Mouse (Mus musculus) kidney, adult 2 months (tissue): Measurements from ENCODE around the gene Disc1. TPM values are rescaled to one million over a fixed set of nuclear protein-coding genes. Genes with fewer than 3 reads are reported as not detected.

Experiments used
- DNase-seq: peaks from one replicate; pipeline ENCODE4 v3.0.0; 2021
- H3K27ac ChIP-seq: fragments of 200-500 bp; 2 replicates; pipeline ENCODE4 v1.5.1; 2012; ENCODE audit warnings: low read depth, low read length, control low read depth, inconsistent platforms; ENCODE audit not compliant: insufficient read depth
- H3K27me3 ChIP-seq: fragments of 200-500 bp; replicated peaks from 2 replicates; pipeline ENCODE4 v1.6.1; 2012; ENCODE audit warnings: mild to moderate bottlenecking, moderate library complexity, low read length, inconsistent platforms; ENCODE audit not compliant: control insufficient read depth, insufficient read depth
- H3K36me3 ChIP-seq: fragments of 200-500 bp; 2 replicates; pipeline ENCODE4 v1.6.1; 2012; ENCODE audit warnings: mild to moderate bottlenecking, moderate library complexity, low read length, inconsistent platforms; ENCODE audit not compliant: control insufficient read depth, insufficient read depth
- H3K4me1 ChIP-seq: fragments of 200-500 bp; 2 replicates; pipeline ENCODE4 v1.6.1; 2011; ENCODE audit warnings: low read length; ENCODE audit not compliant: control insufficient read depth, insufficient read depth
- H3K4me3 ChIP-seq: fragments of 200-500 bp; 2 replicates; pipeline ENCODE4 v1.5.1; 2011; ENCODE audit warnings: mild to moderate bottlenecking, low read depth, low read length, control low read depth; ENCODE audit not compliant: insufficient read depth
- CTCF ChIP-seq: fragments of 200-500 bp; conservative IDR thresholded peaks from 2 replicates; pipeline ENCODE4 v1.5.1; 2011; ENCODE audit warnings: low read depth, mild to moderate bottlenecking, control low read depth, low read length, moderate library complexity, mixed read lengths; ENCODE audit not compliant: insufficient read depth, insufficient read length
- POLR2A ChIP-seq: fragments of 200-500 bp; IDR thresholded peaks from one replicate; pipeline ENCODE4 v1.6.1; 2011; ENCODE audit warnings: low read depth, low read length, control low read depth
- WGBS: fragments of 180-500 bp; shearing (Covaris S2); methylation state at CpG from one replicate; pipeline ENCODE4 v1.1.7; 2018; 5-methylcytosine and 5-hydroxymethylcytosine counted together
- polyA plus RNA-seq: library from polyadenylated mRNA; depleted of rRNA; stranded (reverse); fragments of >200 nt; gene quantifications from 2 replicates; pipeline ENCODE4 v1.2.3, GENCODE M21; 2012

Gene Disc1
- polyA plus RNA-seq, 1 experiment, result 0.58 TPM

DNA sequence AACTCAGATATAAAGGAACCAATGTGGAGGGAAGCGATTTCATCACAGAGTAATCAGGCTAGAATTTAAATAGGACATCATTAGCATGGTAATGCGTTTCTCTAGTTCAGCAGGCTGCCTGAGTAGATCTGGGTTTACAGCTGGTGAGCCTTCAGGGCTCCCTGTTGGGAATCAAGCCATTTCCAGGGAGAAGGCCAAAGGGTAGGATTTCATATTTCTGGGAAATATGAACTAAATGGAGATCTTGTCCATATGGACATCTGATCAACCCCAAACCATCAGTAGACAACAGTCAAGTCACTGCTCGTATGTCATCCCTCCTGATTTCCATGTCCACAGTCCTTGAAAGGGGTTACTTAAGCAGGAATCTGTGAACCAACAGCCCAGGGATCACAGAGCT is 115.6 kb downstream of the Disc1 start:
- H3K36me3 ChIP-seq, result no peaks in the 10 kb centered on the region
- 67% methylated on average over 3 of the region's 3 CpGs for WGBS
- H3K4me3 ChIP-seq, result no peak overlapping the region
- TF ChIP-seq CTCF, result no peak
- TF ChIP-seq POLR2A, result no peak
- DNase-seq, result no peak
- H3K27ac ChIP-seq, result no peak overlapping the region
- no peaks in the 10 kb centered on the region for H3K4me1 ChIP-seq
- no peaks in the 10 kb centered on the region for H3K27me3 ChIP-seq

DNA sequence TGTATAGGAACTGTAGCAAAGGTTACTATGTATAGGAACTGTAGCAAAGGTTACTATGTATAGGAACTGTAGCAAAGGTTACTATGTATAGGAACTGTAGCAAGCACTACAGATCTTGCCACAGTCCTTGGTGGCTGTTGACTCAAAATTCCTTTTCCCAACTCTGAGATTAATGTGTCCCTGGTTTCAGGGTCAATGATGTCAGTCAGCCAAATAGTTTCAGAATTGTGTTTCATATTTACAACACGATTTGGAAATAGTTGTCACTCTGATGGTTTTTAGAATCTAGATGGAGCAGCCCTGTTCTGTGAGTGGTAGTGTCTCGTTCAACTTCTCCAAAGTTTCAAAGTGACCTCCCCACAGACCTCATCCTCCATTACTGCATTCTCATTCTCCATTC is 117.5 kb downstream of the Disc1 start:
- DNase-seq, result no peak
- no peak overlapping the region for H3K4me3 ChIP-seq
- H3K27ac ChIP-seq, result no peak overlapping the region
- H3K36me3 ChIP-seq, result no peaks in the 10 kb centered on the region
- WGBS, result 91% methylated on average over 2 of the region's 2 CpGs
- H3K4me1 ChIP-seq, result no peaks in the 10 kb centered on the region
- no peaks in the 10 kb centered on the region for H3K27me3 ChIP-seq
- no peak for TF ChIP-seq CTCF
- TF ChIP-seq POLR2A, result no peak

DNA sequence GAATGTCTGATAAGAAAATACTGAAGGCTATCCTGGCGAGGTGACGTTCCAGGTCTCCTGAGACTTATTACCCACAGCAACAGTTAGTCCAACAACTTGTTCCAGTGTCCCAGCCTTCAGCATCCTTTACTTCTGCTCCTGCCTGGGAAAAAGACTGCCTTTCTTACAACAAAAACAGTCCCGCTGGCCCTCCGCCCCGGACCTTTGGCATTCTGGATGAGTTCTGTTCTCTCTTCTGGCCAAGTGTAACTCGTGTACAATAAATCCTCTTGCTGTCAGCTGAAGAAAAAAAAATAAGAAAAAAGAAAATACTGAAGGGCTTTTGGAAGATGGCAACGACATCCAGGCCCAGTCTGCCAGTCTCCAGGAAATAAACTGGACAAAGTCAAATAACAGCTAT is 120.2 kb downstream of the Disc1 start:
- TF ChIP-seq CTCF (no peak), POLR2A (no peak)
- Histone ChIP-seq H3K27me3 (no peaks in the 10 kb centered on the region), H3K36me3 (no peaks in the 10 kb centered on the region), H3K27ac (no peak overlapping the region), H3K4me1 (no peaks in the 10 kb centered on the region), H3K4me3 (no peak overlapping the region)
- 50% methylated on average over 7 of the region's 7 CpGs for WGBS
- DNase-seq, result peak; percentile 63

DNA sequence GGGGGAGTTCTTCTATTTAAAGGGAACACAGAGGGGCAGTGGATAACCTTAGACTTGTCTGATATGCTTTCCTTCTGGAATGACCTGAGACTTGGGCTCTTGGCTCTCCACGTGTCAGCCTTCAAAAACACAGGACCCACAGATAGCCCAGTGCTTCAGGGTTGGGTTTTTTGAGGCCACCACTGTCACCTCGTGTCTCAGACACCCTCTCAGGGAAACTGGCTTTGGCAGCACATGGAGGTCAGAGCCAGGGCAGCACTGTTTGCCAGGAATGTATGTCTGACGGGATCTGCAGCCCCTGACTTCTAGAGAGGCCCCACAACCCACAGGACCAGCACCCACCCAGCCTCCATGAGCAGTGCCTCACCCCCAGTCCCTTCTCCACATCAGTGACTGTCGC is 120.9 kb downstream of the Disc1 start:
- Histone ChIP-seq H3K36me3 (no peaks in the 10 kb centered on the region), H3K4me1 (no peaks in the 10 kb centered on the region), H3K27ac (no peak overlapping the region), H3K4me3 (no peak overlapping the region), H3K27me3 (no peaks in the 10 kb centered on the region)
- no peak for DNase-seq
- TF ChIP-seq CTCF (no peak), POLR2A (no peak)
- WGBS, result 65% methylated on average over 4 of the region's 4 CpGs

DNA sequence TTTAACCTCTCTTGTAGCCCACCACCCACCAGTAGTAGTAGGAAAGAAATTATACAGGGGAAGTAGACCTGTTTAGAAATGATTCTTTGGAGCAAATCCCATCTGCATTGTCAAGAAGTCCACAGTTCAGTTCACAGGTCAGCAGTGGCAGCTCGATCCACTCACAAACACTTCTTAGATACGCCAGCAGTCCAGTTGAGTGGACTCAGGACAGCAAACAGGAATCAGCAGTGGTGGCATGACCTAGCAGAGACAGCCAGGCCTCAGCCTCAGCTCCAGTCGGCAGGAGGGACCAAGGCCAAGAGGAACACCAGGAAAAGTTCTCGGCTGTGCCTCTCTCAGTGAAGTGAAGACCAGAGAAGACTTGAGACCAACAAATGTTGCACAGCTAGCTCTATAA is 121.7 kb downstream of the Disc1 start:
- Histone ChIP-seq H3K27ac (no peak overlapping the region), H3K4me3 (no peak overlapping the region), H3K36me3 (no peaks in the 10 kb centered on the region), H3K27me3 (no peaks in the 10 kb centered on the region), H3K4me1 (no peaks in the 10 kb centered on the region)
- 80% methylated on average over 4 of the region's 4 CpGs for WGBS
- no peak for DNase-seq
- no peak for TF ChIP-seq POLR2A
- TF ChIP-seq CTCF, result no peak

DNA sequence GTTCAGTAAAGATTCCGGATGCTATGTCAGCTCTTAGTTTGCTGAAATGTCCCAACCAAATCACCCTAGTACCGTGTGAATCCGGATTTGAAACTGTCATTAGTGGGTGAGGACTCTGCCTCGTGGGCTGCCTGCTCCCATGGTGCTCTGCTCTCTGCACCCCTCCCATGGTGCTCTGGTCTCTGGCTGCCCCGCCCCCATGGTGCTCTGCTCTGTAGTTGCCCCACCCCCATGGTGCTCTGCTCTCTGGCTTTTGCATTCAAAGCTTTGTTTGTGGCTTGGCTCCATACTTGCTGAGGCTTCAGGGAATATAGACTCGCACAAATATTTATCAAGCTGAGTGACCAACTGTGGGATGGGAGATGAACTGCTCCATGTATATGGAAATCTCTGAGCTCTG is 123.1 kb downstream of the Disc1 start:
- H3K27ac ChIP-seq, result no peak overlapping the region
- 82% methylated on average over 6 of the region's 6 CpGs for WGBS
- no peak overlapping the region for H3K4me3 ChIP-seq
- no peak for TF ChIP-seq CTCF
- no peak for TF ChIP-seq POLR2A
- DNase-seq, result no peak
- H3K36me3 ChIP-seq, result no peaks in the 10 kb centered on the region
- no peaks in the 10 kb centered on the region for H3K4me1 ChIP-seq
- no peaks in the 10 kb centered on the region for H3K27me3 ChIP-seq

DNA sequence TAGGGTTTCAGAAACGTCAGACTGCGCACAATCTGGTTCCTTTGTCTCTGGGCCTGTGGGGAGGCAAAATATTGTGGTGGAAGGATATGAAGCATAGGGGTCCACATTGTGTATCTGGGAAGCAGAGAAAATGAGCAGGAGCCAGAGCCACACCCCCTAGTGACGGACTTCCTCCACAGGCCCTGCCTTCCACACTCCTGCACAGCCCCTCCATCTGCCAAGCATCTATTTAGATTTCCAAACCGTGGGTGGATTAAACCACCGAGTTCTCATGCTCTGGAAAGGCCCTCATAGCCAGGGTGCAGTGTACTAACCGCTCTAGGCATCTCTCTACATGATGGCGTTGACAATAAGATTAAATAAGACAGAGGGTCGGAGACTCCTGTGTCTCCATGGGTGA is 124.0 kb downstream of the Disc1 start:
- Histone ChIP-seq H3K27ac (no peak overlapping the region), H3K36me3 (no peaks in the 10 kb centered on the region), H3K27me3 (no peaks in the 10 kb centered on the region), H3K4me3 (no peak overlapping the region), H3K4me1 (no peaks in the 10 kb centered on the region)
- TF ChIP-seq CTCF (no peak), POLR2A (no peak)
- 86% methylated on average over 8 of the region's 8 CpGs for WGBS
- no peak for DNase-seq
